Mouse (Mus musculus) liver, embryonic 12.5 days (tissue): Measurements from ENCODE around the gene Gltp. TPM values are rescaled to one million over a fixed set of nuclear protein-coding genes. Genes with fewer than 3 reads are reported as not detected.

Source experiments
- ATAC-seq: fragments of 200-750 bp; cut with Nextera tagmentation; 2 replicates; pipeline ENCODE4 v1.8.0; 2017; ENCODE audit warnings: moderate number of reproducible peaks, mild to moderate bottlenecking, moderate library complexity
- H3K27ac ChIP-seq: fragments of 300-500 bp; sonication (generic); 2 replicates; pipeline ENCODE4 v1.5.1; 2016; ENCODE audit warnings: mild to moderate bottlenecking
- H3K27me3 ChIP-seq: fragments of 300-500 bp; sonication (generic); replicated peaks from 2 replicates; pipeline ENCODE4 v1.6.1; 2016; ENCODE audit warnings: mild to moderate bottlenecking, moderate library complexity
- H3K36me3 ChIP-seq: fragments of 300-500 bp; sonication (generic); 2 replicates; pipeline ENCODE4 v1.6.1; 2016; ENCODE audit warnings: mild to moderate bottlenecking, moderate library complexity
- H3K4me1 ChIP-seq: fragments of 300-500 bp; sonication (generic); 2 replicates; pipeline ENCODE4 v1.6.1; 2016
- H3K4me2 ChIP-seq: fragments of 300-500 bp; sonication (generic); 2 replicates; pipeline ENCODE4 v1.6.1; 2016; ENCODE audit warnings: mild to moderate bottlenecking, moderate library complexity
- H3K4me3 ChIP-seq: fragments of 300-500 bp; sonication (generic); 2 replicates; pipeline ENCODE4 v1.5.1; 2016; ENCODE audit warnings: mild to moderate bottlenecking, moderate library complexity
- H3K9ac ChIP-seq: fragments of 300-500 bp; sonication (generic); 2 replicates; pipeline ENCODE4 v1.6.1; 2016; ENCODE audit warnings: mild to moderate bottlenecking, moderate library complexity
- H3K9me3 ChIP-seq: fragments of 300-500 bp; sonication (generic); replicated peaks from 2 replicates; pipeline ENCODE4 v1.6.1; 2016; ENCODE audit warnings: mild to moderate bottlenecking, moderate library complexity
- WGBS: fragments of 180-500 bp; shearing (Covaris S2); methylation state at CpG from one replicate; pipeline ENCODE4 v1.1.7; 2016; ENCODE audit not compliant: insufficient replicate concordance; 5-methylcytosine and 5-hydroxymethylcytosine counted together
- polyA plus RNA-seq: library from polyadenylated mRNA; unstranded; fragments of >200 nt; fragmentation: Nextera tagmentation; extraction: Ambion mirVana; gene quantifications from 2 replicates; pipeline ENCODE4 v1.2.1, GENCODE M21; 2016

Gene Gltp
- polyA plus RNA-seq, 1 experiment from 2014 or later: 41.9 TPM

- Histone ChIP-seq H3K4me3 (no peak overlapping the region), H3K36me3 (peaks cover 48% of the 10 kb centered on the region), H3K27ac (no peak overlapping the region), H3K4me2 (no peak overlapping the region), H3K27me3 (no peaks in the 10 kb centered on the region), H3K9me3 (no peaks in the 10 kb centered on the region), H3K9ac (no peak overlapping the region), H3K4me1 (no peaks in the 10 kb centered on the region)
- WGBS: 73% methylated on average over 8 of the region's 8 CpGs
- no peak for ATAC-seq
Measured at GRCm38 (mm10) chr5:114674594-114674993, 16.2 kb downstream of the Gltp start.

GRCm38 (mm10) chr5:114673114-114673513, 17.7 kb downstream of the Gltp start:
- H3K9me3 ChIP-seq: no peaks in the 10 kb centered on the region
- no peak overlapping the region for H3K27ac ChIP-seq
- H3K4me3 ChIP-seq: no peak overlapping the region
- H3K9ac ChIP-seq: no peak overlapping the region
- peaks cover 45% of the 10 kb centered on the region for H3K36me3 ChIP-seq
- no peaks in the 10 kb centered on the region for H3K27me3 ChIP-seq
- H3K4me2 ChIP-seq: no peak overlapping the region
- H3K4me1 ChIP-seq: 0 out of 2 replicates have a peak, but pooled peaks cover 1% of the 10 kb centered on the region
- 83% methylated on average over 13 of the region's 13 CpGs for WGBS
- no peak for ATAC-seq

DNA sequence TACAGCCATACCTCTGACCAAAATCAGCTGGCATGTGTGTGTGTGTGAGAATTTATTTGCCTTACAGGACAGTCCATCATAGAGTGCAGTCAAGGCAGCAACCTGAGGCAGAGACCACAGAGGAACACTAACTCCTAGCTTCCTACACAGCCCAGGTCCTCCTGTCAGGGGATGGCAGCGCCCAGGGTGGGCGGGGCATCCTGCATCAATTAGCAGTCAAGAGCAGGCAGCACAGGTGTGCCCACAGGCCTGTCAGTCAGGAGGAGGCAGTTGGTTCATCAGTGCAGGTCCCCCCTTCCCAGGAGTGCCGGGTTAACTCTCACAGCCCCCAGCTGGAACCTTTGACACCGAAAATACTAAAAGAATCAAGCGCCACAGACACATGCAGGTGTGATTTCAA, 21.8 kb downstream of the Gltp start:
- no peaks in the 10 kb centered on the region; the same call in 1 of the 2 replicates for H3K27me3 ChIP-seq
- no peak overlapping the region for H3K4me3 ChIP-seq
- H3K36me3 ChIP-seq: peaks cover 21% of the 10 kb centered on the region
- ATAC-seq: no peak
- no peak overlapping the region for H3K27ac ChIP-seq
- H3K9ac ChIP-seq: no peak overlapping the region
- no peaks in the 10 kb centered on the region for H3K9me3 ChIP-seq
- 83% methylated on average over 5 of the region's 5 CpGs for WGBS
- H3K4me1 ChIP-seq: peaks cover 14% of the 10 kb centered on the region
- no peak overlapping the region for H3K4me2 ChIP-seq

DNA sequence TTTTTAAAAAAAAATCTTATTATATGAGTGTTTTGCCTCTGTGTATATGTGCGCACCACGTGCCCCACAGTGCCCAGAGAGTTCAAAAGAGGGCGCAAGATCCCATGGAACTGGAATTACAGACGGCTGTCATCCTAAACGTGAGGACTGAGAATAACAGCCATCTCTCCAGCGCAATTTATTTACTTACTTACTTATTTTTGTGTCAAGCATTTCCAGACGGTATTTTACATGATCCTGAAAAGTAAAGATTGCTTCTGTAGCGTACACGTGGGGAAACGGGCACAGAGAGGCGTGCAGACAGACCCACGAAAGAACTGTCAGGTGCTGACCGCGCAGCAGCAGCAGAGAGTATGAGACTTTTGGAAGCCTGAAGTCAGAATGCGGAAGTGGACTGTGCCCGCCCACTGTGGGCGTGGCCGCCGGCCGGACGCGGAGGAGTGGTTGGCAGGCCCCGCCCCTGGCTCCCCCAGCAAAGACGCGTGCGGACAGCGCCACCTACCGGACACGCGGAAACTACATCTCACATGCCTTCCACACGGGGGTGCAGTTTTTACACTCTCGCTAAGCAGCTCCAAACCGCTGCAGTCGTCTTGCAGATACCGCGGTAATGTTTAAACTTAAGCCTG, 23.4 kb downstream of the Gltp start:
- H3K27me3 ChIP-seq: no peaks in the 10 kb centered on the region; the same call in 1 of the 2 replicates
- H3K9me3 ChIP-seq: no peaks in the 10 kb centered on the region
- H3K4me2 ChIP-seq: peak overlapping the region; percentile 74
- H3K27ac ChIP-seq: peak overlapping the region; percentile 80
- 3% methylated on average over 36 of the region's 36 CpGs for WGBS
- H3K9ac ChIP-seq: peak overlapping the region; percentile 48
- H3K4me1 ChIP-seq: peaks cover 14% of the 10 kb centered on the region
- peak; percentile 87 for ATAC-seq
- H3K4me3 ChIP-seq: peak overlapping the region; percentile 51
- peaks cover 10% of the 10 kb centered on the region; the same call in 1 of the 2 replicates for H3K36me3 ChIP-seq

- no peak for ATAC-seq
- H3K4me2 ChIP-seq: peak overlapping the region; percentile 74
- 52% methylated on average over 1 of the region's 1 CpGs for WGBS
- H3K27me3 ChIP-seq: peaks cover 5% of the 10 kb centered on the region; the same call in 1 of the 2 replicates
- H3K27ac ChIP-seq: no peak overlapping the region
- H3K9me3 ChIP-seq: no peaks in the 10 kb centered on the region
- H3K4me1 ChIP-seq: peaks cover 14% of the 10 kb centered on the region
- no peak overlapping the region for H3K9ac ChIP-seq
- peaks cover 10% of the 10 kb centered on the region; the same call in 1 of the 2 replicates for H3K36me3 ChIP-seq
- no peak overlapping the region for H3K4me3 ChIP-seq
Measured at GRCm38 (mm10) chr5:114666659-114667058, 24.1 kb downstream of the Gltp start.

GRCm38 (mm10) chr5:114664750-114665149, 26.0 kb downstream of the Gltp start:
- H3K4me2 ChIP-seq: no peak overlapping the region
- peaks cover 14% of the 10 kb centered on the region for H3K4me1 ChIP-seq
- no peak overlapping the region for H3K4me3 ChIP-seq
- peaks cover 2% of the 10 kb centered on the region; the same call in 1 of the 2 replicates for H3K36me3 ChIP-seq
- no peak for ATAC-seq
- H3K27ac ChIP-seq: no peak overlapping the region
- no peaks in the 10 kb centered on the region for H3K9me3 ChIP-seq
- 77% methylated on average over 7 of the region's 7 CpGs for WGBS
- peaks cover 20% of the 10 kb centered on the region for H3K27me3 ChIP-seq
- H3K9ac ChIP-seq: no peak overlapping the region

GRCm38 (mm10) chr5:114664139-114664538, 26.6 kb downstream of the Gltp start:
- Histone ChIP-seq H3K27me3 (peaks cover 26% of the 10 kb centered on the region), H3K4me3 (no peak overlapping the region), H3K4me2 (no peak overlapping the region), H3K9ac (no peak overlapping the region), H3K9me3 (no peaks in the 10 kb centered on the region), H3K27ac (no peak overlapping the region), H3K36me3 (no peaks in the 10 kb centered on the region), H3K4me1 (peaks cover 14% of the 10 kb centered on the region)
- ATAC-seq: no peak
- 74% methylated on average over 4 of the region's 4 CpGs for WGBS

DNA sequence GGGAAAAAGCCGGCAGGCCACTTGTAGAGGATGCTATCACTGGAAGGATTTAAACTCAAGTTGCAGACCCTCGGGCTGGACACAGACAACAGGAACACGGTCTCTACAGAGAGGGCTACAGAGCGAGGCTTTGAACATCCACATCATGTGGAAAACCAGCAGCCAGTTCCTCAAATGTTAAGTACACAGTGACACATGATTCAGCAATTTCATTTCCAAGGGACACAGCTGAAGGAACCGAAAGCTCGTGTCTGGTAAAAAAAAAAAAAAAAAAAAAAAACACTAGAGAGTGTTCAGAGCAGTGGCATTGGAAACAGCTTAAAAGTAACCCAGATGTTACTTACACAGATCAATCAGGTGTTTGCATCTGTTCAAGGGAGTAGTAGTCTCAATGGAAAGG, 29.8 kb downstream of the Gltp start:
- H3K4me1 ChIP-seq: peaks cover 6% of the 10 kb centered on the region; the same call in 1 of the 2 replicates
- H3K36me3 ChIP-seq: no peaks in the 10 kb centered on the region
- ATAC-seq: no peak
- no peak overlapping the region for H3K9ac ChIP-seq
- H3K4me2 ChIP-seq: no peak overlapping the region
- no peaks in the 10 kb centered on the region for H3K9me3 ChIP-seq
- peaks cover 57% of the 10 kb centered on the region for H3K27me3 ChIP-seq
- no peak overlapping the region for H3K27ac ChIP-seq
- no peak overlapping the region for H3K4me3 ChIP-seq
- 32% methylated on average over 6 of the region's 6 CpGs for WGBS

GRCm38 (mm10) chr5:114658255-114658654, 32.5 kb downstream of the Gltp start, which contains the start of gene Trpv4:
TSS of gene Trpv4 (minus strand) at chr5:114658421.
- Histone ChIP-seq H3K4me2 (peak within 1 kb of the TSS; percentile 69), H3K4me1 (peaks cover 6% of the 10 kb centered on the region; the same call in 1 of the 2 replicates), H3K36me3 (no peaks in the 10 kb centered on the region), H3K27ac (no peak within 1 kb of the TSS), H3K9me3 (no peaks in the 10 kb centered on the region), H3K27me3 (peaks cover 82% of the 10 kb centered on the region), H3K9ac (0 out of 2 replicates have a peak within 1 kb of the TSS, but pooled peaks have one; percentile 17), H3K4me3 (peak within 1 kb of the TSS; percentile 47)
- no peak for ATAC-seq
- WGBS: 4% methylated on average over 47 of the region's 47 CpGs

DNA sequence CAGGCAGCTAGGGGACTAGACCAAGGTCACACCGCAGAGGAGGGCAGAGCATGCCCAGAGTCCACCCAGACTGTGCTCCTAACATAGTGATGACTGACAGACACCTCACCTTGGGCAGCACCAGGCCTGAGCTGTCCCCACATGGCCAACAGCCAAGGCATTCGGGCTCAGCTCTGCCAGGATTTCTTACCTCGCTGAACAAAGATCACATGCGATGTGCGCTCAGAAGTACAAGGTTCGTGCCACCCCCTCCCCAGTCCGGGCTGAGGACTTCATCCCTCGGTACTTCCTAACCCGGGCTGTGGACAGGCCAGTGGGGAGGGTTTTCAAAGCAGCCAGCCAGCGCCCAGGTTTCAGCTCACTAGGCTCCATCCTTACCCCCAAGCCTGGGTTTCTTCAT, 33.4 kb downstream of the Gltp start:
- Histone ChIP-seq H3K9me3 (no peaks in the 10 kb centered on the region), H3K4me2 (peak overlapping the region; percentile 69), H3K9ac (no peak overlapping the region), H3K4me3 (peak overlapping the region; percentile 47), H3K4me1 (peaks cover 6% of the 10 kb centered on the region; the same call in 1 of the 2 replicates), H3K36me3 (no peaks in the 10 kb centered on the region), H3K27me3 (peaks cover 90% of the 10 kb centered on the region), H3K27ac (no peak overlapping the region)
- no peak for ATAC-seq
- 29% methylated on average over 10 of the region's 10 CpGs for WGBS

- no peak overlapping the region for H3K4me3 ChIP-seq
- no peaks in the 10 kb centered on the region for H3K9me3 ChIP-seq
- H3K4me1 ChIP-seq: peaks cover 11% of the 10 kb centered on the region
- no peak overlapping the region for H3K9ac ChIP-seq
- no peak overlapping the region for H3K4me2 ChIP-seq
- ATAC-seq: no peak
- H3K27me3 ChIP-seq: peaks cover 91% of the 10 kb centered on the region
- no peak overlapping the region for H3K27ac ChIP-seq
- H3K36me3 ChIP-seq: no peaks in the 10 kb centered on the region
- 71% methylated on average over 7 of the region's 7 CpGs for WGBS
Measured at GRCm38 (mm10) chr5:114656305-114656704, 34.5 kb downstream of the Gltp start.

DNA sequence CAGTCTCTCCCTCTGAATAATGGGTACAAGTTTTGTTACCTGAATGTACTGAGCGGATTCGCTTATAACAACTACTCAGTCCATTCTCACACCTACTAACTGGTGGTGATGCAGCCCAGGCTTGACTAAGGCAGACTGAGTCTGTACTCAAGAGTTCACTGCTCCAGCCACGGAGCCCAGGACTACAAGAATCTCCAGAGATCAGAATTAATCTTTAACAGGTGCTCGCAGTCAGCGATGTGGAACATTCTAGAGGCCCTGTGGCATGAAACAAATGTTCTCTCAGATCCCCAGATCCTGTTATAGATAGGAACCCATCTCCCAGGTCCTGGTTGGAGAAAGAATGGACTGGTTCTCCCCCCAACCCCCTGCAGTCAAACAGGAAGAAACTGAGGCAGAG, 35.1 kb downstream of the Gltp start:
- no peaks in the 10 kb centered on the region for H3K36me3 ChIP-seq
- no peak overlapping the region for H3K9ac ChIP-seq
- H3K4me1 ChIP-seq: peaks cover 17% of the 10 kb centered on the region
- no peak overlapping the region for H3K4me3 ChIP-seq
- H3K27me3 ChIP-seq: peaks cover 88% of the 10 kb centered on the region
- 73% methylated on average over 5 of the region's 5 CpGs for WGBS
- H3K27ac ChIP-seq: no peak overlapping the region
- no peaks in the 10 kb centered on the region for H3K9me3 ChIP-seq
- H3K4me2 ChIP-seq: no peak overlapping the region
- ATAC-seq: no peak
